Mouse (Mus musculus): ENCODE results near the gene Olfr1402.

Gene Olfr1402

GRCm38 (mm10) chr3:97421920-97422319, at the start of gene Olfr1402:
Gene Olfr1402 (minus strand): TSS chr3:97422020.
- in situ Hi-C loops (cut with MboI; ENCODE audit: unreplicated experiment in 2 of 2), result no loop called here

- in situ Hi-C loops (cut with MboI; ENCODE audit: unreplicated experiment in 2 of 2), result no loop called here
These were observed 33.5 kb upstream of the Olfr1402 start for GRCm38 (mm10) chr3:97455286-97455685.

GRCm38 (mm10) chr3:97438619-97439018, 16.8 kb upstream of the Olfr1402 start:
- in situ Hi-C loops (cut with MboI; ENCODE audit: unreplicated experiment in 2 of 2), result no loop called here

- in situ Hi-C loops (cut with MboI; ENCODE audit: unreplicated experiment in 2 of 2), result loop anchor here in 1 of 2 experiments (5.0 kb wide), 1 partner anchor 188 kb away; no protein-coding TSS in a partner anchor
These were observed 27.5 kb downstream of the Olfr1402 start for GRCm38 (mm10) chr3:97394289-97394688.

- in situ Hi-C loops (cut with MboI; ENCODE audit: unreplicated experiment in 2 of 2), result loop anchor here in 1 of 2 experiments (5.0 kb wide), 1 partner anchor 189 kb away; no protein-coding TSS in a partner anchor
These were observed 28.7 kb downstream of the Olfr1402 start for GRCm38 (mm10) chr3:97393079-97393478.

GRCm38 (mm10) chr3:97370382-97370781, 51.4 kb downstream of the Olfr1402 start:
- in situ Hi-C loops (cut with MboI; ENCODE audit: unreplicated experiment in 2 of 2), result no loop called here

- in situ Hi-C loops (cut with MboI; ENCODE audit: unreplicated experiment in 2 of 2), result no loop called here
These were observed 58.3 kb downstream of the Olfr1402 start for GRCm38 (mm10) chr3:97363418-97364098.

- in situ Hi-C loops (cut with MboI; ENCODE audit: unreplicated experiment in 2 of 2), result no loop called here
These were observed 63.4 kb downstream of the Olfr1402 start for GRCm38 (mm10) chr3:97358448-97358847.
